Mouse (Mus musculus): ENCODE data around the gene Mgat4b. TPM values are rescaled to one million over a fixed set of nuclear protein-coding genes. Genes with fewer than 3 reads are reported as not detected.
A peak's percentile ranks its signal among the peaks of the same experiment; 100 is the strongest.

Gene Mgat4b
- total and polyA plus RNA-seq, 2 experiments from 2014 or later = 74.6 to 108 TPM

GRCm38 (mm10) chr11:50224671-50225530, 14.2 kb downstream of the Mgat4b start:
- no peaks in the 10 kb centered on the region for H3K36me3 ChIP-seq (ENCODE audit: insufficient read depth, low read length)
- WGBS = under 1% methylated on average over 63 of the region's 70 CpGs
- H3K4me1 ChIP-seq (ENCODE audit: insufficient read depth, low read length) = peaks cover 39% of the 10 kb centered on the region
- no peaks in the 10 kb centered on the region for H3K9me3 ChIP-seq (ENCODE audit: low read length)
- peak overlapping the region; percentile 97 for H3K9ac ChIP-seq (replicated peaks; ENCODE audit: low read length)
- no peak; the same call in 1 of the 2 replicates for TF ChIP-seq CTCF (IDR thresholded peaks at IDR 0.05; ENCODE audit: low read depth)
- peak overlapping the region; percentile 77 for H3K4me2 ChIP-seq (ENCODE audit: low read depth, low read length)
- DNase-seq (ENCODE audit: low spot score) (peak; percentile 86), ATAC-seq (peak; percentile 80)
- peak overlapping the region; percentile 84 for H3K4me3 ChIP-seq (ENCODE audit: low read length)
- no peaks in the 10 kb centered on the region for H3K27me3 ChIP-seq (ENCODE audit: insufficient read depth, low read length)
- H3K27ac ChIP-seq = peak overlapping the region; percentile 95

- Histone ChIP-seq H3K9ac (replicated peaks; ENCODE audit: low read length) (peak overlapping the region; percentile 97), H3K27ac (peak overlapping the region; percentile 95), H3K4me3 (ENCODE audit: low read length) (peak overlapping the region; percentile 84), H3K27me3 (ENCODE audit: insufficient read depth, low read length) (no peaks in the 10 kb centered on the region), H3K4me1 (ENCODE audit: insufficient read depth, low read length) (peaks cover 39% of the 10 kb centered on the region), H3K4me2 (ENCODE audit: low read depth, low read length) (peak overlapping the region; percentile 77), H3K9me3 (ENCODE audit: low read length) (no peaks in the 10 kb centered on the region), H3K36me3 (ENCODE audit: insufficient read depth, low read length) (no peaks in the 10 kb centered on the region; the same call in 1 of the 2 replicates)
- DNase-seq (ENCODE audit: low spot score) = peak; percentile 48
- TF ChIP-seq CTCF (IDR thresholded peaks at IDR 0.05; ENCODE audit: low read depth) = peak; percentile 29
- peak; percentile 19 for ATAC-seq
- 3% methylated on average over 31 of the region's 34 CpGs for WGBS
These were observed 15.1 kb downstream of the Mgat4b start for GRCm38 (mm10) chr11:50225611-50226378.

DNA sequence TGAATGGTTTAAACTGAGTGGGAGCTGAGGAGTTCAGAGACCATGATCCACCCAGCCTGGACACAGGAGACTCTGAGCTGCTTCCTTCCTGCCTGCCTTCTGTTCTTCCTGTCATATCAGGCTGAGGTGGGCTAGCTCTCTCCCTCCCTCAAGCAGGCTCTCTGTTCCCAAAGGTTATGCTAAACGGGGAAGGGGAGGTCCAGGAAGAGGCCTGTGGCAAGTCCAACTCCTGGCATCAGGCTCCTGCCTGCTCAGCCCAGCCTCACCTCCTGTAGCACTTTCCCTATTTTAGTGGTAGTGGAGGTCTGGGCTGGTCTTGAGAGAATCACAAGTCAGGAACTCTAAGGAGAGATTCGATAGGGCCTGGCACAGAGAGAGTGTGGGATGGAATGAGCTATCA, 15.7 kb downstream of the Mgat4b start:
- H3K4me3 ChIP-seq (ENCODE audit: low read length) = peak overlapping the region; percentile 84
- WGBS = 37% methylated on average over 2 of the region's 2 CpGs
- peak overlapping the region; percentile 95; the same call in 1 of the 2 replicates for H3K27ac ChIP-seq
- H3K9ac ChIP-seq (replicated peaks; ENCODE audit: low read length) = peak overlapping the region; percentile 97
- H3K36me3 ChIP-seq (ENCODE audit: insufficient read depth, low read length) = no peaks in the 10 kb centered on the region; the same call in 1 of the 2 replicates
- TF ChIP-seq CTCF (IDR thresholded peaks at IDR 0.05; ENCODE audit: low read depth) = no peak
- H3K27me3 ChIP-seq (ENCODE audit: insufficient read depth, low read length) = no peaks in the 10 kb centered on the region
- peaks cover 39% of the 10 kb centered on the region for H3K4me1 ChIP-seq (ENCODE audit: insufficient read depth, low read length)
- no peaks in the 10 kb centered on the region for H3K9me3 ChIP-seq (ENCODE audit: low read length)
- DNase-seq (ENCODE audit: low spot score) (no peak), ATAC-seq (no peak)
- peak overlapping the region; percentile 77 for H3K4me2 ChIP-seq (ENCODE audit: low read depth, low read length)

- H3K4me2 ChIP-seq (ENCODE audit: low read depth, low read length) = no peak overlapping the region
- H3K4me1 ChIP-seq (ENCODE audit: insufficient read depth, low read length) = peaks cover 39% of the 10 kb centered on the region
- H3K27ac ChIP-seq = no peak overlapping the region
- no peak overlapping the region for H3K4me3 ChIP-seq (ENCODE audit: low read length)
- no peak overlapping the region for H3K9ac ChIP-seq (replicated peaks; ENCODE audit: low read length)
- no peak for DNase-seq (ENCODE audit: low spot score)
- H3K36me3 ChIP-seq (ENCODE audit: insufficient read depth, low read length) = peaks cover 3% of the 10 kb centered on the region; the same call in 1 of the 2 replicates
- H3K9me3 ChIP-seq (ENCODE audit: low read length) = no peaks in the 10 kb centered on the region
- 76% methylated on average over 3 of the region's 3 CpGs for WGBS
- no peak for ATAC-seq
- H3K27me3 ChIP-seq (ENCODE audit: insufficient read depth, low read length) = no peaks in the 10 kb centered on the region
- no peak for TF ChIP-seq CTCF (IDR thresholded peaks at IDR 0.05; ENCODE audit: low read depth)
These were observed 16.5 kb downstream of the Mgat4b start for GRCm38 (mm10) chr11:50227226-50227625.

DNA sequence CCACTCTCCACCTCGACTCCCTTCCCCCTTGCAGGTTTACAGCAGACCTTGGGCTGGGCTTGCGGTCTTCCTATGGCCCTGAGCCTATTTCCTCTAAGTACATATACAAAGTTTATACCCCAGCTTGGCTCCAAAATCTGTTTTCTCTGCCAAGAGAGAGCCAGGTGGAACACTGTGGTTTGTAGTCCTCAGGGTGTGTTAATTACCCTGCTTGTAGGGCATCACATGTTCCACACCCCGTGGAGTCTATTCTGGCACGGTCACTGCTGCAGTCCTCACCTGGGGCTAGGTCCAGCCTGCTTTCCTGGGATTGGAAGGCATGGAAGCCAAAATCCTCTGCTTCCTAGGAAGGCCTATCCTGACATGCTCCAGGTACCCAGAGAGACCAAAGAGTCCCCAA, 17.0 kb downstream of the Mgat4b start:
- TF ChIP-seq CTCF (IDR thresholded peaks at IDR 0.05; ENCODE audit: low read depth) = no peak
- H3K4me1 ChIP-seq (ENCODE audit: insufficient read depth, low read length) = peaks cover 39% of the 10 kb centered on the region
- no peaks in the 10 kb centered on the region for H3K9me3 ChIP-seq (ENCODE audit: low read length)
- H3K36me3 ChIP-seq (ENCODE audit: insufficient read depth, low read length) = peaks cover 8% of the 10 kb centered on the region; the same call in 1 of the 2 replicates
- 60% methylated on average over 4 of the region's 4 CpGs for WGBS
- H3K27me3 ChIP-seq (ENCODE audit: insufficient read depth, low read length) = no peaks in the 10 kb centered on the region
- H3K4me2 ChIP-seq (ENCODE audit: low read depth, low read length) = no peak overlapping the region
- no peak overlapping the region for H3K27ac ChIP-seq
- DNase-seq (ENCODE audit: low spot score) = no peak
- H3K9ac ChIP-seq (replicated peaks; ENCODE audit: low read length) = no peak overlapping the region
- no peak for ATAC-seq
- no peak overlapping the region for H3K4me3 ChIP-seq (ENCODE audit: low read length)

- Histone ChIP-seq H3K4me3 (ENCODE audit: low read length) (no peak overlapping the region), H3K4me2 (ENCODE audit: low read depth, low read length) (no peak overlapping the region), H3K9me3 (ENCODE audit: low read length) (no peaks in the 10 kb centered on the region), H3K27ac (peak overlapping the region; percentile 34; the same call in 1 of the 2 replicates), H3K36me3 (ENCODE audit: insufficient read depth, low read length) (peaks cover 19% of the 10 kb centered on the region), H3K27me3 (ENCODE audit: insufficient read depth, low read length) (no peaks in the 10 kb centered on the region), H3K9ac (replicated peaks; ENCODE audit: low read length) (no peak overlapping the region; the same call in 1 of the 2 replicates), H3K4me1 (ENCODE audit: insufficient read depth, low read length) (peaks cover 36% of the 10 kb centered on the region)
- peak; percentile 33 for DNase-seq (ENCODE audit: low spot score)
- no peak for TF ChIP-seq CTCF (IDR thresholded peaks at IDR 0.05; ENCODE audit: low read depth)
- no peak for ATAC-seq
- 11% methylated on average over 3 of the region's 3 CpGs for WGBS
These were observed 18.1 kb downstream of the Mgat4b start for GRCm38 (mm10) chr11:50228772-50229171.
